Mouse (Mus musculus): Measurements from ENCODE around the gene Ltbp4.
A peak's percentile ranks its signal among the peaks of the same experiment; 100 is the strongest.

The Ltbp4 gene

GRCm38 (mm10) chr7:27355261-27355660, 17.8 kb upstream of the Ltbp4 start:
- no peak for DNase-seq

GRCm38 (mm10) chr7:27354783-27355182, 17.3 kb upstream of the Ltbp4 start:
- no peak for DNase-seq

- DNase-seq: peak; percentile 83
Observed at GRCm38 (mm10) chr7:27354144-27354543, 16.7 kb upstream of the Ltbp4 start.

GRCm38 (mm10) chr7:27345444-27345843, 8.0 kb upstream of the Ltbp4 start:
- DNase-seq: no peak

GRCm38 (mm10) chr7:27342595-27342994, 5.1 kb upstream of the Ltbp4 start:
- no peak for DNase-seq

GRCm38 (mm10) chr7:27339519-27339918, 2.0 kb upstream of the Ltbp4 start:
- no peak for DNase-seq

- DNase-seq: no peak
Observed at GRCm38 (mm10) chr7:27339114-27339513, 1.6 kb upstream of the Ltbp4 start.

DNA sequence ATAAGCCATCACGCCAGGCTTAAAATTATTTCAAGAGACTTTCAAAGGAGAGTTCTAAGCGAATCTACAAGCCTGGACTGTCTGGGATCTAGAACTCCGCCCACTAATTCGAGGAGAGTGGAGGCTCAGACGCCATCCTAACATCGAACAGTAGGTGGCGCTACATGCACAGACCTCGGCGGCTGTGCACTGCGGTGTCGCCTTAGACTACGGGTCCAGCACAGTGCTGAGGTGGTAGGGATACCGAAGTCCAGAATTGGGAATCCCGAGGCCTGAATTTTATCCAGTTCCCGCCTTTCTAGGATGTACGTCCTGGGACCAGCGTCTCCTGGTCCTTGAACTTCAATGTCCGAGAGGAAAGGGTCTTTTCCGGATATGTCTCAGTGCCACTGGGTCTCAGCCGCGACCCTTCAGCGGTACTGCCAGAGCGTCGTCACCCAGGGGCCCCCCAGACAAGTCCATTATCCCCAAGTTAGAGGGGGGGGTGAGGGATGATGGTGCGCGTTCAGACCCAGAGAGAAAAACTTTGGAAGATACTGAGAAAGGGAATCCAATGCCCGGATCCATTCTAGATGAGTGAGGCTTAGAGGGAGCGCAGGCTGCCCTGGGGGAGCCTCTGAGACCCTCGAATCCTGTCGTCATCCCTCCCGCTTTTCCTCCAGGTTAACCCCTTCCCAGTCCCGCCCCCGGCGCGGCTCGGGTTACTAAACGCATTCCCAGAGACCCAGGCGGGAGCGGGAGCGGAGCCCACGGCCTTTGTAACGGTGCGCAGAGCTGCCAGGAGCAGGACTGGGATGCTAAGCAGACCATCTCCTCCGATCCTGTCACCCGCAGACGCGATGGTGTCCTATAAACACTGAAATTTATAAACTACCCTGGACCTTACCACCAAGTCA, 1.3 kb downstream of the Ltbp4 start:
- DNase-seq: peak; percentile 94

DNA sequence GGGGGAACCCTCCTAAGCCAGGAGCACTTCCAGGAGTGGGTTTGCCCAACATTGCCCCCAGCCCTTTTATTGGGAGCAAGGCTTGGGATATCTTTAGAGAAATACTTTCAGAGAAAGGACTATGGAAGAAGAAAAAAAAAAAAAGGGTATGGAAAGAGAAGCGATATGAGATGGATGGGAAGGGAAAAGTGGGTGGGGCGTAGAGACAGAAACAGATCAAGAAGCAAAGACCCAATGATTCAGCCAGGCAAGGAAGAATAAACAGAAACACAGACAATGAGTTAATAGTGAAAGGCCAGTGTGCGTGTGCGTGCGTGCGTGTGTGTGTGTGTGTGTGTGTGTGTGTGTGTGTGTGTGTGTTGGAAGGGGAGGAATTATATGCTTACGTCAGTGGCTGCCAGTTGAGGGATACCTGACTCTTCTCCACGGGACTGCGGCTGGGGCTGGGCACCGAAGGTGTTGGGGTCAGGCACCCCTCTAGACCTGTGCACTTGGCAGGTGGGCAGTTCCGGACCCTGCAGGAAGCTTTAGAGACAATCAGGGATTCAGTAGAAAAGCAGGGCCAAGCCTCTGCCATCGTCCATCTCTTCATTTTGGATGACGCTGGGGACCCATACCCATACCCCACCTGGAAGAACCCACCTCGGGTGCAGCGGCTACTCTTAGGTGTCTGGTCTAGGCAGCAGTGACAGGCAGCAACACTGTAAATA, 2.3 kb downstream of the Ltbp4 start:
- no peak for DNase-seq

GRCm38 (mm10) chr7:27334405-27334911, 3.0 kb downstream of the Ltbp4 start:
- no peak for DNase-seq

DNA sequence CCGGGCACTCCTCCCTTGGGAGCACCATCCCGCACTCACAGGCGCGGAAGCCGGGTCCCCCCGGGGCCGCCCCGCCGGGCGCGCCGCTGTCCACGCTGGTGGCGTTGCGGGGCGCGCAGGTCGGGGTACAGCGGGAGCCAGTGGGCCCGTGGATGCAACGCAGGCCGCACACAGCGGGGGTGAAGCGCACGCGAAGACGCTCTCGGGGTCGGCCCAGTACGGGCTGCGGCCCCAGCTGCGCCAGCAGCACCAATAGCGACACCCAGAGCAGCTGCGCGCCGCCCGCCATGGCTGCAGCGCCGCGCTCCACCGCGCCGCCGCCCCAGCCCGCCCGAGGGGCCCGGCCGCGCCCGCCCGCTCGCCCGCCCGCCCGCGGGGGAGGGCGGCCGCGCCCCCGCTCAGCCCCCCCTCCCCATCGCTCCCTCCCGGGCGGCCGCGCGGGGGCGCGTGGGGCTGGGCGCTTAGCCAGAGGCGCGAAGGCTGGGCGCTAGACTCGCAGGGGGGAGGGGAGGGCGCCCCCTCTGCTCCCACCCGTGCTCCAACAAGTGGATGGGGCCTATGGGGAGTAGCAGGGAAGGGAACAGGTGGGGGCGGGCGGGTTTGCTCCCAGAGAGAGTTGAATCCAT, 4.1 kb downstream of the Ltbp4 start:
- no peak for DNase-seq

DNA sequence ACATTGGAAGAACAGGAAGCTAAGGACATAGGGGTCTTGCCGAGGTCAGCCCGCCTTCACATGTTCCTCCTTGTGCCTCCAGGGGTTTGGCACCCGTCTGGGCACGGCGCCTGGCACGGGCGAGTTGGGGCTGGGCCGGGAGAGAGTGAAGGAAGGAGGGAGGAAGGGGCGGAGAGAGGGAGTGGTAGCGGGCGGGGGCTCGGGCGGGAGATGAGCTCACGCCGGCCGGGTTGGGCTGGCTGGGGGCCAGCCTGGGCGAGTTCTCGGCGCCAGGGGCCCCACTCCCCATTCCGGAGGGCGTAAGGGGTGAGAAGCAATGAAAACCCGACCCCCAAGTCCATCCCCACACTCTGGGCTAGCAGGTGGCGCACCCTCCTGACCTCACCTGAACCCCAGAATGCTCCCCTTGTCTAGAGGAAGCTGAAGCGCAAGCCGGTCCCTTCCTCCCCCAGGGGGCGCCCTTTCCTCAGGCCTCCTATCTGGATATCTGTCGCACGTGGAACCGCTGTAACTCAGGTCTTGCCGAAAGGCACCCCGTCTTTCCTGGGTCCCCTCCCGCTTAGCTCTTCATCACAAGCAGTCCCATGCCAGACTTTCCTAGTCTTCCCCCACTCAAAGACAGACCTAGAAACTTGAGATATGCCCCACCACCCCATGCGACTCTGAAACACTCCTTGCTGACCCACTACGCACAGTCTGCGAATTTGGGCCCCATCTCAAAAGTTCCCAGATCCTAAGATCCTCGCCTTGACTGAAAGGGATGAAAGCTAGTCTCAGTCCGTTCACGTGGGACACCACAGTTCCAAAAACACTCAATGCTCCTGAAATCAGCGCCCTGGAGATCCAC, 4.9 kb downstream of the Ltbp4 start:
- DNase-seq: peak; percentile 96

DNA sequence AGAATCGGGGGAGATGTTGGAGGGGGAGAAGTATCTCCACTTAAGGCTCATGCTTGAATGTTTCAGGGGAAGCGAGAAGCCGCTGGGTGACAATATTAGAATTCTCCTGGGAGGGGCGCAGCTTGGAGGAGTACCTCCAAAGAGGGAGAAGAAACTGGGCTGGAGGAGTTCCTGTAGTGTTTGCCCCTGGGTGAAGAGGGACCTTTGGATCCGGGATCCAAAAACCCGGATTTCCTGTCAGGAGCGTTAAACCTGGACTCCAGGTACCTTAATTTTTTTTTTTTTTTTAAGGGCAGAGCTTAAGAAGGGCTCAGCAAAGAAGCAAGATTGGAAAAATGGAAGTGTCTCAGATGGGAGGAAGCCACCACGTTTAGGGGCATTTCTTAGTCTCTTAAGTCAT, 5.6 kb downstream of the Ltbp4 start:
- no peak for DNase-seq

DNA sequence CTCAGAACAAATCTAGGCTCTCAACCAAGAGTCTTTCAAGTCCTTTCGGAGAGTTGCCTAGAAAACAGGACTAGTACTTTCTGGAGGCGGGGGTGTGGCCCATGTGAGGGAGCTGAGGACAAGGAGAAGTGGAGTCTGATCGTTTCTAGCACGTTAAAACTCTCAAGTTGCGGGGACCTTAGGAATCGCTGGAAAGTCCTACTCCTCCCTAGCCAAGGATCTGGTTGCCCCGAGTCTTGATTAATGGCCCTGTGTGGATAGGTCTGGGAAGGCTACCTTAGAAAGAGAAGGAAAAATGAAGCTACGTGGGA, 6.0 kb downstream of the Ltbp4 start:
- DNase-seq: peak; percentile 74

GRCm38 (mm10) chr7:27330709-27331540, 6.6 kb downstream of the Ltbp4 start:
- peak; percentile 98 for DNase-seq

DNA sequence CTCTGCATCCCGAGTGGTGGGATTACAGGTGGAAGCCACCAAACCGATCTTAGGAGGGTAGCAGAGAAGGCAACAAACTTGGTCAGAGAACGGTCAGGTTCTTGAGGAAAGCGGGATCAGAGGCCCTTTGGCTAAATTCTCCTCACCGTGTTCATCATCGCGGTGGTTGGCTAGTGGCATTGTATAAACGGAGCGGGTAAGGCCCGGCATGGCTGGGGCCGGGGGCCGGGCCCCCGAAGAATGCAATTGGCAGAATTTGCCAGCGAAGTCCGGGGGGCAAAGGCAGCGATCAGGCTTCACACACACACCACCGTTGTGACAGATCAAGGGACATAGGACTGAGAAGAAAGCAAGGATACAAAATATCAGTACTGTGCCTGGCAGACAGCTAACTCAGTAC, 7.5 kb downstream of the Ltbp4 start:
- DNase-seq: no peak

- peak; percentile 95 for DNase-seq
Observed at GRCm38 (mm10) chr7:27329326-27329947, 8.1 kb downstream of the Ltbp4 start.

GRCm38 (mm10) chr7:27328648-27329047, 8.8 kb downstream of the Ltbp4 start:
- DNase-seq: peak; percentile 67

- DNase-seq: no peak
Observed at GRCm38 (mm10) chr7:27328161-27328560, 9.3 kb downstream of the Ltbp4 start.

- DNase-seq: no peak
Observed at GRCm38 (mm10) chr7:27327500-27327899, 10.0 kb downstream of the Ltbp4 start.

All from lung, postnatal 36 days (tissue).